Mouse (Mus musculus) thymus, postnatal 0 days (tissue): ENCODE measurements at regions not wholly inside any gene's neighbourhood (a gene's known extent, or its start where the extent isn't known, plus 50 kb on each side); places are given as distances from the start of the nearest gene placed in this dataset.

Experiments
- DNase-seq: peaks from one replicate; pipeline ENCODE4 v3.0.0-alpha.2; 2015; ENCODE audit warnings: low spot score

DNA sequence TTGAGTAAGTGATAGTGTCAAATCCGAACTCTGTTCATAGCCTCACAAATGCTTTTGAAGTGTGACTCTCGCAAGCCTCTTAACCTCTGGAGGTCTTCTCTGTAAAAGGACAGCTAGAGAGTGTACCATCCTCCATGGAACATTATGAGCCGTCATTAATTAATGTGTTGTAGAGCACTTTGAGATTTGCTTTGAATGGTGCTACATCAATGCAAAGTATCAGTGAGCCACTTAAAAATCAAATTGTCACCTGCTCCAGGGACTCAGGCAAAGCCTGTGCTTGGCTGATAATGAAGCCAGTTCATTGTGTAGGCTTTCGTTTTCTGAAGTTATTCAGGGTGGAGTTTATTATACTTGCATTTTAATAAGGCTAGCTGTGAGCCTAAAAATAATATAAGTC, 801.8 kb upstream of the B3galt2 start:
- no peak for DNase-seq

DNA sequence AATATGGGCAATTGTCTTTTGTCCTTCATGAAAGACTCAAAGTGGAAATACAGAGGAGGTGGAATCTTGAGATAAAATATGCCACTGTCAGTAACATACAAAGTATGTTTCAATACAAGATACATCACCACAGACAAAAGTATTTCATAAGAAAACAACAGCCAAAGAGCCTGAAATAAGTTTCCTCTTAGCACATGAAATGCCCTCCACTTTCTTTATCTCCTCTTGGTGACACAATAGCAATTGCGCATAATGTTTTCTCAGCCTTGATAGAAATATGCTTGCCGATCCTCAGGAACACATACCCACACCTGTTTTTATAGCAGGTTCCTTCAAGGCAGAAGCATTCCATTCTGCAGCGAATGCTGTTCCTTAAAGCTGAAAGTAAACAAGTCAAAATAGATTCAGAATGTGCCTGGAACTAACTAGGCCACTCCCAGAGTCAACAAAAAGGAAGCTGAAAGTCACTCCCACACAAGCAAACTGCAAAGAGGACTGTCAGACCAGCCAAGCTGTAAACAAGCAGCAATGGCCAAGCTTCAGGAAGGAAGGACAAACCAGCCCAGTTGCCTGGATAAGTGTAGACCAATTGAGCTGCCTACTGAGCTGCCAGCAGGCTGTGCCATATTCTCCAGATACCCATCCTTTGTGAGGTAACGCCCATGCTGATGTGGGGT, 773.3 kb upstream of the B3galt2 start:
- no peak for DNase-seq

DNA sequence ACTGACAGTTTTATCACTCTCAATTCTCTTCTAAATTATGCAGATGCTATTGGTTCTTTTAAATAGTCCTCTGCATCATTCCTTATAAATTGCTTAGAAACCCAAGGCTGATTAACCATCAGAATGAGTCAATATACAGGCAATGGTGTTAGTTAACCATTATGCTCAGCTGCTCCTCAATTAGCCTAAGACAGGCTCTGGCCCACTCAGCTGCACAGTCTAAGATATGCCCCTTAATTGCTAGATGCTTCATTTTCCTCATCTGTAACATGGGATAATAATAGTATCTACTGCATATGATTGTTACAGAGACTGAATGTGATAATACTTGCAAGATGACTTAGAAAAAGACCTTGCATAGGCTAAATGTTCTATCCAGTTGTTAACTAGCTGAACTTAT, 748.6 kb upstream of the B3galt2 start:
- DNase-seq, result no peak

DNA sequence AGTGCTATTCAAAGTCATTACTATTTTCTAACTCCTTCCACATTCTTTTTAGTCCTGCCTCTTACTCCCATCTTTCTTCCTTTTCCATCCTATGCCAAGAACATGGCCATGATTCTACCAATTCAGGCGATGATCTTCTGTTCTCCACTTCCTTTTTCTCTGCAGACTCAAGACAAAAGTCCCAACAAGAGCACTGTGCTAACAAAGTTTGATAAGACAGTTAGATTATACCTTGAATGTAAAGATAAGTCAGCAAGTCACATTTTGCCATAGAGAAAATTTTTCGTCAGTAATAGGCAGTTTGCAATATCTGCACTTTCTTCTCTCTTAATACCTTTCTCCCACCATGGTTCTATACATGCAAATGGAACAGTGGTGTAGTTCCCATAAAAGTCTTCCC, 747.3 kb upstream of the B3galt2 start:
- DNase-seq, result no peak

DNA sequence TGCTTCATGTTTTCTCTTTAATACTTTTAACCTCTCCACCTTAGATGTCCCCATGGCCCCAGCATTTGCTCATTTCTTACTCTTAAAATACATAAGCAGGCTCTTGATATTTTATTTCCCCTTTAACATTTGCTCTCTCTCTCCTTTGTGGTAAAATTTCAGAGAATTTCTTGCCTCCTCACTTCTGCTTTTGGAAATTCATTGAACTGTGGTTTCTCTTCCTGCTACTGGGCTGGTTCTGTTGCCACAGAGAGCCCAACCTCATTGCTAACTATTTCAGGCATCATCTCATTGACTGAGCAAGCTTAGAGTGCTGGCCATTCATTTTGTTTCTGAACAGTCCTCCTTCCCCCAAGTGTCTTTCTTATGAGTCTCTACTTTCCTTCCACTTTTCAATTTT, 746.3 kb upstream of the B3galt2 start:
- no peak for DNase-seq

DNA sequence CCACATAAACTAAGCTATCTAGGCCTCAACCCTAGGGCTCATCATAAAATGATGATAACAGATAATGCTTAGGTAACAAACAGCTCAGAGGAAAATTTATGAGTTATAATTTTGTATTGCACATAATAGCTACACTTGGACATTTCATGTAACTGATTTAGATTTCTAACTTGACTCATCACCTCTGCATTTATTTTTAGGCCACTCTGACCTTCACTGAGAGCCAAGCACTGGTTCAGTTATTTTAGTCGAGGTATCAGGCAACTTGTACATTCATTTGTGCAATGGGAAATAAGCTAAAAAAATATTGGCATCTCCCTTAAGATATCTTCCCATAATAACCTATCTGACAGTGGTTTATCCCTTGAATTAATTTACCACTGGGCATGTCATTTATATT, 745.4 kb upstream of the B3galt2 start:
- DNase-seq, result no peak

DNA sequence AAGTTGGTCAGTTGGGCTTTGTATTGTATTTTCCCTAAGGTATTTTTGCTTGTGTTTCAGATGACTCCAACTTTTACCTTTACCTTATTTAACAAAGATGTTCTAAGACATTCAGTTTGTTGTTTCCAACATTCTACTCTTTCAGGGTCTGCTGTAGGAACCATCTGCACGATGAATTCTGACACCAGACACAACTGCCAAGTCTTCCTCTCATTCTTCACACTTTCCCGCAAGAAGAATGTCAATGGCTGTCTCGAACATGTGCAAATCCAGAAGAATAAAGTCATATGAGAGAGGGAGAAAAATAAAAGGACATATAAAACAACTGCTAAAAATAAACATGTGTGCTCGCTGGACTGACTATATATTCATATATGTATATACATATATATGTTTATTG, 730.6 kb upstream of the B3galt2 start:
- no peak for DNase-seq

DNA sequence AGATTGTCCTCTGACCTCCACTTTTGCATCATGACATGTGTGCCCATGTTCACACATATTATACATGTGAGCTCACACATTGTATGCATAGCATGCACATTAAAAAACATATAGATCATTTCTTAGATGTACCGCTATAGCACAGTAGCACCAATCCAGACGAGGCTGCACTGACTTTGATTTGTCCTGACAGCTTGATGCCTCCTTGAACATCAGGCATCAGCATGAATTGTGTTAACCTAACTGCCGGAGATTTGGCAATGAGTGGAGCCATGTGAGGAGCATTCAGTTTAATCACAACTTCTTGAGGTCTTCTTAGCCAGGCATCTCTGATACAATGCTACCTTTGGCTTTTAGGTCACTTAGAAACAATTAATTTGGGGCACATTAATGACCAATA, 683.8 kb upstream of the B3galt2 start:
- DNase-seq, result no peak

DNA sequence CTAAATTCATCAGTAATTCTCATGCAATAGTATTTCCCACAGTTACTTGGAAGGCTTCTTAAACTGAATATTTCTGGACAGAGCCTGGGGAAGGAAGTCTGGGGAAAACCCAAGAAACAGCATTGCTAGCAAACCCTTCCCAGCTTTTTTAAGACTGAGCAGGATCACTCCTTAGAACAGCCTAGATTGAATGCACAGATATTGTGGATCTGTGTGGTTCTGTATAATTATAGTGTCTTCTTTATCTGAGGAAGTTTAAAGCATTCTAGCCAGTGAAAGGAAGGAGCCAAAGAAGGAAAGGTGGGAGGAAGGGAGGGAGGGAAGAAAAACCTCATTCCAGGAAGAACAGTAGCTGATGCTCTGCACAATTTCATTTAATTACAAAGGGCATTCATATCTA, 669.0 kb upstream of the B3galt2 start:
- no peak for DNase-seq

DNA sequence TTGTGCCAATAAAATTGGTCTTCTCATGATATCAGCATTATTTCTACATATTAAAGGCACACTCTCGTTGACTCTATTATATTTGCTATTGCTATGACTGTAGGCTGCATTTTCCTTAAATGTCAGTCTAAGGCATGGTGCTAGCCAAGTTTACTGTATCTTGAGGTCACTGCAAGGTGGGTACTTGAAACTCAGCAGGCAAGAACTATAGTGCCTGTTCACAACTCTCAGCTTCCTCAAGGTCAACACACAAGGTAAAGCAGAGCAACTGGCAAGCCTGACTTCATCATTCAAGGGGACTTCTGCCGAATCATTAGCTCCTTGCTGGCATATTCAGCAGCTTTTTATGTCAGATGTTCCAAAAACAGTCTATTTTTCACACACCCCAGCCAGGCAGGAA, 667.1 kb upstream of the B3galt2 start:
- DNase-seq, result no peak

DNA sequence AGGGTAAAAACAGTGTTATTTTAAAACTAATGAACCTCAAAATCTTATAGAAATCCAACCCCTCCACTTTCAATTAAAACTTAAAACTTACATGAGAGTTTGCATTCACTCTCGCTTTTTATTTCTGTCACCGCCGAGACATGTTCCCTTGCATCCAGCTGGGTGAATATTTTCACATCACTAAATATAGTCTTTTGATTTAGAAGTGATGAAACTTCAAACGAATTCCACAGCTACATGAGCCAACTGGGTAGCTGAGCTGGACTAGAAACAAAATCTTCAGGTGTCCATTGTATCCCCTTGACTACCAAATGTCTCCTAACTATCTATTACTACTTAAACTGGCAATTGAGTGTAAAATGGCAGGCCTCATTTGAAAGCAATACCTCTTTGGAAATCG, 657.5 kb upstream of the B3galt2 start:
- DNase-seq, result no peak

DNA sequence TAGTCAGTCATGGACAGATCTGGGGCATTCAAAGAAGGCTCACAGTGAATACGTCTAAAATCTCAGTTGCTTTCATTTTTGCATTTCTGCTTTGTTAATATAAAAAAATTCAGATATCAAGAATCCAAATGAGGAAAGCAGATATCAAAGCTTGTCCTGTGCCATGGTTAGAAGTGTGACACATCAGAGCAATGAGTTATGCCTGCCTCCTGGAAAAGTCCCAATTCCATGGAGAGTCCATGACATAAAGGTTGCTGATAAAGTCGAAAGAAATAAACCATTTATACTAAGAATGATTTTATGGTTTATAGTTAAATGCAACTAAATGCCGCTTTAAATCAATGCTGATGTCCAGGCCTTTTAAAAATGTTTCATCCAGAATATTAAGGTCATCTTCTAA, 656.8 kb upstream of the B3galt2 start:
- no peak for DNase-seq

DNA sequence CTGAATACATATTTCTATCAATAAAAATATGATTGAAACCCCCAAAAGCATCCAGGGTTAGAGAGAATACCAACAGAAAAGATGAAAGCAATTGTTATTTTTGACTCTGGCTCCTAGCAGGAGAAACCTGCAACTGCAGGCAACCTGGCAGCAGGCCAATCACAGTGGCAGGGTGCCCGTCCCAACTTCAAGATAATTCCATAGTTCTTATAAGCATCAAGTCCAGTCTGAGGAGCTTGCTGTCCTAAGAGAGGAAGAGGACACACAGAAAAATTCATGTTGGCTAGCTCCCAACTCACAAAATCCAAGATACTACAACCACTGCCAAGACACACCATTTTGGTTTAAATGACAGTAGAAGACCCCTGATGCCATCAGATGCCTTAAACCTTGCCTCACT, 654.9 kb upstream of the B3galt2 start:
- no peak for DNase-seq

DNA sequence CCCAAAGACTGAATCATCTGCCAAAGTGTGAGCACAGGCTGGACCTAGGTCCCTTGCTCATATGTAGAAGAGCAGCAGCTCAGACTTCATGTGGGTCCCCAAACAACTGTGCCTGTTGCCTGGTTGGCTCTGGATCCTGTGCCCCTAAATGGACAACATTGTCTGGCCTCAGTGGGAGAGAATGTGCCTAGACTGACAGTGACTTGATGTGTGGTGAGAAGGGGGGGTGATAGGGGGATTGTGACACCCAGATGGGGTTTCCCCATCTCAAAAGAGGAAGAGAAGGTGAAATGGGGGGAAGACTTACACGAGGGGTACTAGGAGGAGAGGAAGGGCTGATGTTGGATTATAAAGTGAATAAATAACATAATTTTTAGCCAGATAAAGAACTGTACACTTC, 640.2 kb upstream of the B3galt2 start:
- no peak for DNase-seq

DNA sequence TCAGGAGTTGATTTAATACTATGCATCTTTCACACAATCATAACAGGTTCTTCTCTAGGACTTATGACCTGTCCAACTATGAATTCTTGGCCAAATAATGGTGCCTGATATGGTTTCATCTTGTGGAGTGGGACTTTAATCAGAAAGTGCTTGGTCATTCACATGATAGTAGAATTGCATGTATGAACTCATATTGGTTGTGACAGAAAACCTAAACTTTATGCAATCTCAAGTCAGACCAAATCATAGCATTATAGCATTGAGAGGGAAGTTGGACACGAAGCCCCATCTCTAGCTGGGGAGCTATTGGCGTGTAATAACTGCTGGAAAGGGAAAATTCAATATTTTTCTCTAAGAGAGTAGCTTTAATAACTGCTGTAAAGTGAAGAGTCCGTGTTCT, 639.4 kb upstream of the B3galt2 start:
- no peak for DNase-seq

DNA sequence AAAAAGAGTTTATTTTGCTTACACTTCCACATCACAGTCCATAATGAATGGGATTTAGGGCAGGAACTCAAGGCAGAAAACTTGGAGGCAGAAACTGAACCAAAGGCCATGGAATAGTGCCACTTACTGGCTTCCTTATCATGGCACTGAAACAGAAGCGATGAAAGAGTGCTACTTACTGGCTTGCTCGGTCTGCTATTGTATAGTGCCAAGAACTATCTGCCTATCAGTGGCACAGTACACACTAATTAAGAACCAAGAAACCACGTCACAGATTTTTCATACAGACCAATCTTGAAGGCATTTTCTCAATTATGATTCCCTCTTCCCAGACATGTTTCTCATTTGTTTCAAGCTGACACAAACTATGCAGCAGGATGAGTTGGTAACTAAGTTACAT, 634.4 kb upstream of the B3galt2 start:
- no peak for DNase-seq

DNA sequence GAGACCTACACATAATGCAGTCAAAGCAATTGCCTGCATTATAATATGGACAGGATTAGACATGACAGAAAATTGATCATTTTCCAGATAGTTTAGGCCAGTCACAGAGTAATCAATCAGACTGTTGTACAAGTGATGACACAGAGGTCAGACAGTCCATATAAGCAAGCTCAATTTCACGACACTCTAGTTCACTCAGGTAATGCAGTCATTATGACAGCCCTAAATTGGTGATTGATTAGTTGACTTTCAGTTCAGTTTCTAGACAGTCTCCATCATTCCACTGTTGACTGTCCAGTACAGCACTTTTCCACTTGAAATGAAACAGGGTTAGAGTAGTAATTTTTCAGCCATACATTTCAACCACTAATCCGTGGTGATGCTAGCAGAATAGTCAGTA, 620.5 kb upstream of the B3galt2 start:
- DNase-seq, result no peak

DNA sequence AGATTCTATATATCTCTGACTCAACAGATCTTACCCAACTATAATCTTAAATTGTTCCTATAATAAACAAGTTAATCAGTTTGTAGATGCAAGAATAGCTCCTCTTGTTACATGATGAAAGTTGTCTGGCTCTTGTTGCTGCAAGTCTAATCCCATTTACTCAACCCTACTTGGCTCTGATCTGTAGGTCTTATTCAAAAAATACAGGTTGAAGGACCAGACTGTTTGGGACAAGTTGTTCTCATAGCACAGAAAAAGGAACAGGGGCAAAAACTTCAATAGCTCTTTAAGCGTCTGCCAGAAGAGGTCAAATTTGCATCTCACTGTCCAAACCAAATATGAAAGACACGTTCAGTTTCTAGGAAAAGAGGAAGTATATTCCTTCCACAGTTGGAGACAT, 587.3 kb upstream of the B3galt2 start:
- no peak for DNase-seq

DNA sequence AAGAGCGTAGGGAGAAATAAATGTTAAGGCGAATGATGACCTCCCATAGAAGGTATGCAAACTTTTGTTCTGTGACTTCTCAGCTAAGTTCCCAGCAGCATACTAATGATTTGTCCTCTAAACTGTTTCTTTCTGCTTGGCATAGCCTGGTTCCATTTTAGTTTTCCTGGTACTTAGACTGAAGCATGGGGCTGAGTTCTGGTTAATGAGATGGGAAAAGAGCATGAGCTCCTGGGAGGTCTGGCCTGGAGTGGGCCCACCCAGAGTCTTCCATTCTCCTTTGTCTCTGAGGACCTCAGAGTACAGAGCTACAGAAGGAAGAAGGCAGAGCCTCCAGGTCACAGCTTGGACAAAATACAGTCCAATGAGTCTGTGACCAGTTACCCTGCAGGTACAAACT, 586.9 kb upstream of the B3galt2 start:
- no peak for DNase-seq

DNA sequence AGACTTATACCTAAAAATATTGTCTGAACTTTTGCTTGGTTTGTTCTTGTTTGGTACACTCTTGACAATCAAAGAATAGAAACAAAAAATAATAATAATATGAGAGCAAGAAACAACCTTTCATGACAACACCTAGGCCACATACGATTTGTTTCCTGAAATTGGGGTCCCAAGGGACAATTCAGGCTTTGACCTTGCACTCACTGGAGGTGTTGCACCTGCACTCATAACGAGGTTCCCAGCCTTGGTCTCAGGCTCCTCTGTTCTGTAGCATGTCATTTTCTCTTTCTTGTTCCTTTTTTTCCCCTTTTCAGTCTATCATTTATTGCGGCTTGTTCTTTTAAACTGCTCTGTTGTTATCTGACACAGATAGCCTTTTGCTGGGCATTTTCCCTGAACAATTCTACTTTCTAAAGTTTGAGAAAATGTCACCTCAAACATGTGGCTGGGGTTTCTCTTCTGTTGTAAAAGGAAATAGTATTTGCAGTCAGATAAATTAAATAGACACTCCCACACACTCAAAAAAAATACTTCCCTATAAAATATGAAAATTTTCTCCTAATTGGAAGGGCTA, 585.9 kb upstream of the B3galt2 start:
- DNase-seq, result no peak

DNA sequence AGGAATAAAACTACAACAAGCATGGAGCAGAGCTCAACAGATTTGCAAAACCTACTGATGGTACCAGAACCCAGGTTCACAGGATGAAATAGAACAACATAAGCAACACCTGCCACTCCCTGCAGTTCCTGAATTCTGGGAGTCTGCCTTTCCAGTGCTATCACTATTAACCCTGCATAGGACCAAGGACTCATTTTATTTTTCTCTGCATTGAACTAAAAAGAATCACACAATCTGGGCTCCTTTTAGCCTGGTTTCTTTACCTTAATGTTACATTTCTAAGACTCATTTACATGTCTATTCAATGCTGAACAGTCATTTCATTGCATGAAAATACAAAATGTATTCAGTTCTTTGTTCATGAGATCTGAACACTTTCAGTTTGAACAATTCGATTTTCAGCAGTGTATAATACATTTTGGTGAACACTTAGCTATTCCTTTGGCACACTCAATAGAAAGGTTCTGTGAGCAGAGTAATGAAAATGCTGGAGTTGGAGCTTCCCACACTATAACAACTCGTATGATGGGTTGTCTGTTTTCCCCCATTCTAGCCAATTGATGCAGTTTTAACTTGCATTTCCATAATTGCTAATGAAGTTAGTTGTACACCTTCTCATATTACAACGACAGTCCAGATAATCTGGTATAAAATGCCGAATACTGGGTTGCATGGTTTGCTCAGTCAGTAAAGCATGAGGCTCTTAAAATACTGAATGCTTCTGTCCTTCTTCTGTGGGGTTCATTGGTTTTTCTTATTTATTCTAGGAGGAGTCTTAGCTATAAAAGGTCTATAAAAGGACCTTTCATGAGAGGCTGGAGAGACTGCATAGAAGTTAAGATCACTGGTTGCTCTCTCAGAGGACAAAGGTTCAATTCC, 579.5 kb upstream of the B3galt2 start:
- DNase-seq, result no peak

DNA sequence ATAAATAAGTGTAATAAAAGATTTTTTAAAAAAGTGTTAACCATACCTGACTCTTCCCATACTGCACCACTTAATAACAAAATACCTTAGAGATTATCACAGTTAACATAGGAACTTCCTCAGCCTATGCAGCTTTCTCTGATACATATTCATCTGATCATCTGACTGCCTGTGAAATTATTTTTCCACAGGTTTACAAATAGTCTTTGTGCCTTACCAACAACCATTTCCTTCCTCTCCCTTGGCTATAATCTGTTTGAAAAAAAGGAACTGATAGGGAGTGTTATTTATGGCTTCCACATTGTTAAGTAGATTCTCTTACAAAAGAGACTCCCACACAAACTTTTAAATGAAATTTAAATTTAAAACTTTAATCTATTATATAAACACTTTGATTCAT, 575.0 kb upstream of the B3galt2 start:
- DNase-seq, result no peak
